Mouse (Mus musculus): ENCODE data around the gene Enthd1.

Enthd1 gene

GRCm38 (mm10) chr15:80407873-80408272, 157.1 kb downstream of the Enthd1 start:
- DNase-seq (ENCODE audit: low spot score in 2 of 2) = no peak
